Mouse (Mus musculus): ENCODE data around the gene Cep112. TPM values are rescaled to one million over a fixed set of nuclear protein-coding genes. Genes with fewer than 3 reads are reported as not detected.

Gene Cep112
- total RNA-seq (2021): 1 to 10 TPM; 3.9 to 5.9 TPM
- long read RNA-seq, experiment 1, partial matches to known transcripts: 1 of 2 reads
- long read RNA-seq, experiment 1, other reads (novel, unspliced or antisense): 1 of 2 reads
- long read RNA-seq, experiment 2, partial matches to known transcripts: 0 of 1 reads
- long read RNA-seq, experiment 2, other reads (novel, unspliced or antisense): 1 of 1 reads

GRCm38 (mm10) chr11:108424889-108425591 lies at the start of gene Cep112:
Gene Cep112, plus strand, starts transcription at chr11:108425192.
- intact Hi-C loops (cut with DNase I; ENCODE audit: low total_unique reads): no loop called here
- DNase-seq: peak; percentile 97

DNA sequence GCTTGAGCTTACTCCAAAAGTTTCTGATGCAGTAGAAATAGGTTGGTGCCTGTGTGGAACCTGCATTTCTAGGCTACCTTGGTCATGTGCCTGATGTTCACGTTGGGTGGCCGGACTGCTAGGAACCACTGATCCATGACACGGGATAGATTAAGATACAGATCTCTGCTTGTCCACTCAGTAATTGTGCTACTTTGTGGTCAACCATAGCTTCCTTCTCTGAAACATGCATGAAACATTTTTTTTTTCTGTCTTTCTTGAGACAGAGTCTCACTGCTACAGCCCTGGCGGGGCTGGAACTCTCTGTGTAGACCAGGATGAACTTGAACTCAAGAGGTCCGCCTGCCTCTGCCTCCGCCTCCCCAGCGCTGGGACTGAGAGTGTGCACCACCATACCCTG lies 48.2 kb upstream of the Cep112 start:
- DNase-seq: no peak
- intact Hi-C loops (cut with DNase I; ENCODE audit: low total_unique reads): loop anchor here (5.0 kb wide), 2 partner anchors 245 to 355 kb away; no protein-coding TSS in a partner anchor

DNA sequence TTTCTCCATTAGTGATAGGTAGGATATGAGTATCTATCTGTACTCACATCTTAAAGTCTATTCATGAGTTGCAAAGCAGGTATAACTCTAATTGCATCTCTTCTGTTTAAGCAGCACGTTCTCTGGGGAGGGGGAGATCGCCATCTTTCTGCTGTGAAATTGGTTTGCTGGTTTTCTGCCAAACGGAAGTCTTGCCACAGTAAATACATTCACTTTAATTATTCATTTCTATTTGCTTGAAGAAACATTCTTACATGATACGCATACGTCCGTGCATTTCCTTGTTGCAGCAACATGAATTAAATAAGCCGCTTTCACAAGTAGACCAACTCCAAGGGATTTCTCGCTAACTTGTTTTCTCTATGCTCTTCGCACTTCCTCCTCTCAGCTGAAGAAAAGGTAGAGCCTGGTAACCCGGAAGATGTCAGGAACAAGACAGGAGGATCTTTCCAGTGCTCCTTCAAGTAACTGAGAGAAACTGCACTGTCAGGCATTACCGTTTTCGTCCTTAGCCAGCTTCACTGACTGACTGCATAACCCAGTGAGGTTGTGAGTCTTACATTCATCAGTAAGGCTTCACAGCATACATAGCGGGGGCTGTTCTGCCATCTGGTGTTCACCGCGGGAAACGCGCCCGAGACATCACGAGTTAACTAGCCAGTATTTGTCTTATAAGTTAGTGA lies 47.2 kb upstream of the Cep112 start:
- DNase-seq: peak; percentile 74
- intact Hi-C loops (cut with DNase I; ENCODE audit: low total_unique reads): loop anchor here (5.0 kb wide), 2 partner anchors 246 to 356 kb away; no protein-coding TSS in a partner anchor

- intact Hi-C loops (cut with DNase I; ENCODE audit: low total_unique reads): loop anchor here (5.0 kb wide), 2 partner anchors 246 to 356 kb away; no protein-coding TSS in a partner anchor
- no peak for DNase-seq
Observed at GRCm38 (mm10) chr11:108378363-108378751, 46.6 kb upstream of the Cep112 start.

GRCm38 (mm10) chr11:108382664-108383063 lies 42.3 kb upstream of the Cep112 start:
- no peak for DNase-seq
- intact Hi-C loops (cut with DNase I; ENCODE audit: low total_unique reads): no loop called here

- intact Hi-C loops (cut with DNase I; ENCODE audit: low total_unique reads): no loop called here
- no peak for DNase-seq
Observed at GRCm38 (mm10) chr11:108384920-108385665, 39.9 kb upstream of the Cep112 start.

DNA sequence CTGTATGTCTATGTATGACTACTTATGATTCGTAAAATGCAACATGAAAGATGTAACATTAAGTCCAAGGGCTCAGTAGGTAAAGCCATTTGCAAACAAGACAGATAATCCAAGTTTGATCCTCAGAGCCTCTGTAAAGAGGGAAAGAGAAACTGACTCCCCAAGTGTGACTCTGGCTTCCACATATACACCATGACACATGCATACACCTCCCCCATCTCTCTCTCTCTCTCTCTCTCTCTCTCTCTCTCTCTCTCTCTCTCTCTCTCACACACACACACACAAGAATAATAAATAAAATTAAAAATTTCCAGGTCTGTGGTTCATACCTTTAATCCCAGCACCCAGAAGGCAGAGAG lies 39.3 kb upstream of the Cep112 start:
- intact Hi-C loops (cut with DNase I; ENCODE audit: low total_unique reads): no loop called here

GRCm38 (mm10) chr11:108395061-108395460 lies 29.9 kb upstream of the Cep112 start:
- intact Hi-C loops (cut with DNase I; ENCODE audit: low total_unique reads): no loop called here
- no peak for DNase-seq

More for the DNA sequence above, 39.3 kb upstream of the Cep112 start:
- DNase-seq: no peak

GRCm38 (mm10) chr11:108396076-108396829 lies 28.7 kb upstream of the Cep112 start:
- no peak for DNase-seq
- intact Hi-C loops (cut with DNase I; ENCODE audit: low total_unique reads): no loop called here

GRCm38 (mm10) chr11:108409876-108410644 lies 14.9 kb upstream of the Cep112 start:
- DNase-seq: no peak
- intact Hi-C loops (cut with DNase I; ENCODE audit: low total_unique reads): no loop called here

DNA sequence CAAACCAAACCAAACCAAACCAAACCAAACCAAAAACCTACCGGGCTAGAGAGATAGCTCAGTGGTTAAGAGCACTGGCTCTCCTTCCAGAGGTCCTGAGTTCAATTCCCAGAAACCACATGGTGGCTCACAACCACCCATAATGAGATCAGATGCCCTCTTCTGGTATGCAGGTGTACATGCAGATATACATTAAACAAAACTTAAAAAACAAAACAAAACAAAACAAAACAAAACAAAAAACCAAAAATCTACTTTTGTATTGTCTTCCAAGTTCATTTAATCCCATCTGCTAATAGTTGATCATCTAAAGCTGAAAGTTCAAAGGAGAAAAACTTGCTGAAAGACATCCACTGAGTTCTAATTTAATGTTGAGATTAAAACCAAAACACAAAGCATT lies 8.6 kb upstream of the Cep112 start:
- DNase-seq: no peak
- intact Hi-C loops (cut with DNase I; ENCODE audit: low total_unique reads): no loop called here

- intact Hi-C loops (cut with DNase I; ENCODE audit: low total_unique reads): no loop called here
- no peak for DNase-seq
Observed at GRCm38 (mm10) chr11:108418540-108418939, 6.5 kb upstream of the Cep112 start.

- intact Hi-C loops (cut with DNase I; ENCODE audit: low total_unique reads): no loop called here
- DNase-seq: no peak
Observed at GRCm38 (mm10) chr11:108419242-108419641, 5.8 kb upstream of the Cep112 start.

- DNase-seq: no peak
- intact Hi-C loops (cut with DNase I; ENCODE audit: low total_unique reads): no loop called here
Observed at GRCm38 (mm10) chr11:108420751-108421150, 4.2 kb upstream of the Cep112 start.

- no peak for DNase-seq
- intact Hi-C loops (cut with DNase I; ENCODE audit: low total_unique reads): no loop called here
Observed at GRCm38 (mm10) chr11:108423221-108423620, 1.8 kb upstream of the Cep112 start.

GRCm38 (mm10) chr11:108424111-108424510 lies 881 bp upstream of the Cep112 start:
- intact Hi-C loops (cut with DNase I; ENCODE audit: low total_unique reads): no loop called here
- DNase-seq: no peak

- intact Hi-C loops (cut with DNase I; ENCODE audit: low total_unique reads): no loop called here
- DNase-seq: no peak
Observed at GRCm38 (mm10) chr11:108425592-108425921, 565 bp downstream of the Cep112 start.

DNA sequence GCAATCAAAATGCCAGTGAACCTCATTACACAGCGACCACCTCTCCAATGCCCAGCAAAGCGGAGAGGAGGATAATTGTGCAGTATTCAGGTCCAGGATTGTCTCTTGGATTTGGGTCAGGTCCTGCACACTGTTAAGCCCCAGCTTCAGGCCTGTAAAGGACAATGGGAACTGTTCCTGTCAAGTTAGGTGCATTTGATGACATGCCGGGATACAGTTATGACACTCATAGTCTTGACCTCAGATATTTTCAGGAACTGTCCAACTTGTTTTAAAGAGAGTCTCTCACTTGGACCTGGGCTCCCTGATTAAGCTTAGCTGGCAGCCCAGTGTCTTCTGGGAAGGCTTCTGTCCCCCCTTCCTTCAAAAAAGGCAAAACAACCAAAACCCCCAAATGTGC lies 1.1 kb downstream of the Cep112 start:
- DNase-seq: no peak
- intact Hi-C loops (cut with DNase I; ENCODE audit: low total_unique reads): no loop called here

DNA sequence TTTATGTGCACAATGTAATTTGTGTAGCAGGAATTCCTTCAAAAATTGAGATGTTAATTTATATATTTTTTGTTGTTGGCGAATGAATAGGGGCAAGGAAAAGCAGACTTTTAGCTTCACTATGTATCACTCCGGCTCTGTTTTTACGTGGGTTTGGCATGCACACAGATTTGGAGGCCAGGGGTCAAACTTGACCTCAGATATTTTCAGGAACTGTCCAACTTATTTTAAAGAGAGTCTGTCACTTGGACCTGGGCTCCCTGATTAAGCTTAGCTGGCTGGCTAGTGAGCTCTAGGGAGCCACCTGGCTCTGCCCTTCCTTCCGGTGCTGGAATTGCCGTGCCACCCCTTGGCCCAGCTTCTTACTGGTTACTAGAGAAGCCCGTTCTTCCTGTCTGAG lies 2.2 kb downstream of the Cep112 start:
- intact Hi-C loops (cut with DNase I; ENCODE audit: low total_unique reads): no loop called here
- DNase-seq: peak; percentile 10

All from gastrocnemius, postnatal 14 days (tissue).